Mouse (Mus musculus): ENCODE measurements around the gene Rbm20. TPM values are rescaled to one million over a fixed set of nuclear protein-coding genes. Genes with fewer than 3 reads are reported as not detected.

The Rbm20 gene
- polyA plus RNA-seq, 1 experiment, result 0.22 TPM

DNA sequence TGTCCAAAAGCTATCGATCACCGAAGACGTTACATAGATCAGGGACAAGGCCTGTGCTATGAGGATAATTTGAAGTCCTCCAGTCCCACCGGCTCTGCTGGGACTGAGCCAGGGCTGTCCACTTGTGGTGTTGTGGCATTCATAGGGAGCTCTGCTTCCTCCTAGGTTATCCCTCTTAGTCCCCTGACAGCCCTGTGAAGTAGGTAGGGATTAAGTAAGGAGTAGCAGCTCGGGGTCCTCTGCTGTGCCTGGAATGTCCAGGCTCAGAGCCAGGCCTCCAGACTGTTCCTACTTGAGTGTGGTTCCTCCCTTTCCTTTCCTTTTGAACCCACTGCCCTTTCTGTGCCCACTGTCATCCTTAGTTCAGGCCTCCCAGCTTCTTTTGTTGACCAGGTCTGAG, 10.5 kb downstream of the Rbm20 start:
- WGBS, result 90% methylated on average over 5 of the region's 5 CpGs
- H3K4me3 ChIP-seq (ENCODE audit: extremely low read depth, insufficient read depth, insufficient read length), result no peak overlapping the region
- TF ChIP-seq POLR2A (IDR thresholded peaks at IDR 0.05; ENCODE audit: low read depth, low read length) (no peak), CTCF (IDR thresholded peaks at IDR 0.05; ENCODE audit: extremely low read depth, insufficient read depth, insufficient read length, insufficient replicate concordance) (no peak)
- no peak overlapping the region for H3K27ac ChIP-seq (ENCODE audit: insufficient read depth, low read length)
- DNase-seq (ENCODE audit: low read depth in 1 of 2, low spot score in 2 of 2), result no peak
- H3K4me1 ChIP-seq (ENCODE audit: control insufficient read depth, insufficient read depth, insufficient read length), result no peaks in the 10 kb centered on the region
- H3K27me3 ChIP-seq (ENCODE audit: control insufficient read depth, insufficient read depth, low read length), result no peaks in the 10 kb centered on the region
- H3K36me3 ChIP-seq (ENCODE audit: control insufficient read depth, insufficient read depth, low read length), result no peaks in the 10 kb centered on the region

DNA sequence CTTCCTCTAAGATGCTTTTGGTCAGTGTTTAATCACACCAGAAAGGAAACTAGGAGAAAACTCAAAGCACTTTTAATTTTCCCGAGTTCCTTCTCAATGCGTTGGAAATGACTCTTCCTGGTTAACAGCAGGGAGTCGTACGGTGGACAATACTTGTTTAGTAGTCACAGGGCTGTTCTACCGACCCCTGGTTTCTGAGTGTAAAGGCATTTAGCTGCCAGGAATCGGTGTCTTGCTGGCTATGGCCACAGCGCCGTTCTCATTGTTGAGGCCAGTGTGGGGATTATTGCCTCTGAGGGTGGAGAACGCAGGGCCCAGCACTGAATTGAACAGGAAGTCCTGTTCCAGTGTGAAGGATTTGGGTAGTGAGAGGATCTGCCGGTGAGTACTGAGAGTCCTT, 13.7 kb downstream of the Rbm20 start:
- Histone ChIP-seq H3K36me3 (ENCODE audit: control insufficient read depth, insufficient read depth, low read length) (no peaks in the 10 kb centered on the region), H3K27me3 (ENCODE audit: control insufficient read depth, insufficient read depth, low read length) (no peaks in the 10 kb centered on the region), H3K4me3 (ENCODE audit: extremely low read depth, insufficient read depth, insufficient read length) (no peak overlapping the region), H3K27ac (ENCODE audit: insufficient read depth, low read length) (no peak overlapping the region), H3K4me1 (ENCODE audit: control insufficient read depth, insufficient read depth, insufficient read length) (no peaks in the 10 kb centered on the region)
- DNase-seq (ENCODE audit: low read depth in 1 of 2, low spot score in 2 of 2), result no peak
- 74% methylated on average over 10 of the region's 10 CpGs for WGBS
- TF ChIP-seq POLR2A (IDR thresholded peaks at IDR 0.05; ENCODE audit: low read depth, low read length) (no peak), CTCF (IDR thresholded peaks at IDR 0.05; ENCODE audit: extremely low read depth, insufficient read depth, insufficient read length, insufficient replicate concordance) (no peak)

DNA sequence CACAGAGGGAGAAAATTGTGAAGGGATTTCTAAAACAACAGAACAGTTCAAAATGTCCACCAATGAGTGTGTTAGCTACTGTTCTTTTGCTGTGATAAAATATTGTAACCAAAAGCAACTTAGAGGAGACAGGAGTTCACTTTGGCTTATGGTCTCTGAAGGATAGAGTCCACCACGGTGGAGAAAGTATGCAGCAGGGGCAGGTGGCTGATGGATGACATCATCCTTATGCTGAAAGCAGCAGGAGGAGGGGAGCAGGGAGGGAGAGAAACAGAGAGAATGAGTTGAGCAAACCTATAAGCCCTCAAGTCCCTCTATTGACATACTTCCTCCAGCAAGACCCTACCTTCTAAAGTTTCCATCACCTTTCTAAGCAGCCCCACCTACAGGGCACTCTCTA, 16.9 kb downstream of the Rbm20 start:
- TF ChIP-seq CTCF (IDR thresholded peaks at IDR 0.05; ENCODE audit: extremely low read depth, insufficient read depth, insufficient read length, insufficient replicate concordance) (no peak), POLR2A (IDR thresholded peaks at IDR 0.05; ENCODE audit: low read depth, low read length) (no peak)
- H3K27ac ChIP-seq (ENCODE audit: insufficient read depth, low read length), result no peak overlapping the region
- no peak overlapping the region for H3K4me3 ChIP-seq (ENCODE audit: extremely low read depth, insufficient read depth, insufficient read length)
- no peak for DNase-seq (ENCODE audit: low read depth in 1 of 2, low spot score in 2 of 2)
- no peaks in the 10 kb centered on the region for H3K4me1 ChIP-seq (ENCODE audit: control insufficient read depth, insufficient read depth, insufficient read length)
- H3K27me3 ChIP-seq (ENCODE audit: control insufficient read depth, insufficient read depth, low read length), result no peaks in the 10 kb centered on the region
- H3K36me3 ChIP-seq (ENCODE audit: control insufficient read depth, insufficient read depth, low read length), result no peaks in the 10 kb centered on the region
- 31% methylated on average over 1 of the region's 1 CpGs for WGBS

DNA sequence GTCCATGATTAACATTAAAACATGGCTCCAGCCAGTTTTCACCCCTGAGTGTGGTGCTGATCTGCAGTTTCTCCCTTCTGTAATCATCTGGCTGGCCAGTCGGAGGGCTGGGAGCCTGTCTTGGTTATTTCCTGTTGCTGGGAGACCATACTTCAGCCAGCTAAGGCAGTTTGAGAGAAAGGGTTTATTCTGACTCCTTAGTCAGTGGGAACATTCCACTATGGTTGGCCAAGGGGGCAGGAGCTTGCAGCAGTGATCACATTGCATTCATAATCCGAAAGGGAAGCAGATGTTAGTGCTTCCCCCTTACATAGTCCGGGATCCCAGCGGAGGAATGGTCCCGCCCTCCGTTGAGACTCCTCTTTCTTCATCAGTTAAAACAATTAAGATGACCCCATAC, 19.0 kb downstream of the Rbm20 start:
- Histone ChIP-seq H3K27me3 (ENCODE audit: control insufficient read depth, insufficient read depth, low read length) (no peaks in the 10 kb centered on the region), H3K27ac (ENCODE audit: insufficient read depth, low read length) (no peak overlapping the region), H3K4me1 (ENCODE audit: control insufficient read depth, insufficient read depth, insufficient read length) (no peaks in the 10 kb centered on the region), H3K36me3 (ENCODE audit: control insufficient read depth, insufficient read depth, low read length) (no peaks in the 10 kb centered on the region), H3K4me3 (ENCODE audit: extremely low read depth, insufficient read depth, insufficient read length) (no peak overlapping the region)
- DNase-seq (ENCODE audit: low read depth in 1 of 2, low spot score in 2 of 2), result no peak
- WGBS, result 81% methylated on average over 6 of the region's 6 CpGs
- no peak for TF ChIP-seq CTCF (IDR thresholded peaks at IDR 0.05; ENCODE audit: extremely low read depth, insufficient read depth, insufficient read length, insufficient replicate concordance)
- no peak for TF ChIP-seq POLR2A (IDR thresholded peaks at IDR 0.05; ENCODE audit: low read depth, low read length)

- Histone ChIP-seq H3K4me3 (ENCODE audit: extremely low read depth, insufficient read depth, insufficient read length) (no peak overlapping the region), H3K27me3 (ENCODE audit: control insufficient read depth, insufficient read depth, low read length) (no peaks in the 10 kb centered on the region), H3K36me3 (ENCODE audit: control insufficient read depth, insufficient read depth, low read length) (no peaks in the 10 kb centered on the region), H3K4me1 (ENCODE audit: control insufficient read depth, insufficient read depth, insufficient read length) (no peaks in the 10 kb centered on the region), H3K27ac (ENCODE audit: insufficient read depth, low read length) (no peak overlapping the region)
- WGBS, result 90% methylated on average over 3 of the region's 3 CpGs
- no peak for TF ChIP-seq POLR2A (IDR thresholded peaks at IDR 0.05; ENCODE audit: low read depth, low read length)
- no peak for TF ChIP-seq CTCF (IDR thresholded peaks at IDR 0.05; ENCODE audit: extremely low read depth, insufficient read depth, insufficient read length, insufficient replicate concordance)
- DNase-seq (ENCODE audit: low read depth in 1 of 2, low spot score in 2 of 2), result no peak
Measured at GRCm38 (mm10) chr19:53696655-53697054, 19.5 kb downstream of the Rbm20 start.

GRCm38 (mm10) chr19:53697376-53698126, 20.4 kb downstream of the Rbm20 start:
- no peak for DNase-seq (ENCODE audit: low read depth in 1 of 2, low spot score in 2 of 2)
- no peaks in the 10 kb centered on the region for H3K4me1 ChIP-seq (ENCODE audit: control insufficient read depth, insufficient read depth, insufficient read length)
- no peaks in the 10 kb centered on the region for H3K36me3 ChIP-seq (ENCODE audit: control insufficient read depth, insufficient read depth, low read length)
- H3K27ac ChIP-seq (ENCODE audit: insufficient read depth, low read length), result no peak overlapping the region
- no peak overlapping the region for H3K4me3 ChIP-seq (ENCODE audit: extremely low read depth, insufficient read depth, insufficient read length)
- TF ChIP-seq CTCF (IDR thresholded peaks at IDR 0.05; ENCODE audit: extremely low read depth, insufficient read depth, insufficient read length, insufficient replicate concordance), result no peak
- no peak for TF ChIP-seq POLR2A (IDR thresholded peaks at IDR 0.05; ENCODE audit: low read depth, low read length)
- no peaks in the 10 kb centered on the region for H3K27me3 ChIP-seq (ENCODE audit: control insufficient read depth, insufficient read depth, low read length)
- WGBS, result 86% methylated on average over 24 of the region's 24 CpGs

DNA sequence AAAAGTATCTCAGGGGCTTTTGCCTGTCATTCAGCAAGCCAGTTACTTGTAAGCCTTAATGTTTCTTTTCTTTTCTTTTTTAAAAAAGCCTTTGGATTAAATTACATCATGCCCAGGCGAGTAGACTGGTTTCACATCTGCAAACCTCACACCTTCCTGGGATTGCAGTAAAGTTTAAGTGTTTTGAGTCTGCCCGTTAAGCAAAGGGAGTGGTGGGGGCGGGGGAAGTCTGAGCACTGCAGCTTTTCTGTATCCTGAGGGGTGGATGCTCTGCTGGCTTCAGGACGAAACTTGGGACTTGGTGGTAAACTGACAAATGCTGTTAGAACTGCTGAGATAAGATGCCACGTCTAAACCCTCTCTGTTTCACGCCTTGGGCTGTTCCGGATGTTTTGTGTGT, 22.6 kb downstream of the Rbm20 start:
- WGBS, result 57% methylated on average over 7 of the region's 7 CpGs

More for the DNA sequence above, 22.6 kb downstream of the Rbm20 start:
- Histone ChIP-seq H3K4me3 (ENCODE audit: extremely low read depth, insufficient read depth, insufficient read length) (no peak overlapping the region), H3K27ac (ENCODE audit: insufficient read depth, low read length) (no peak overlapping the region), H3K27me3 (ENCODE audit: control insufficient read depth, insufficient read depth, low read length) (no peaks in the 10 kb centered on the region), H3K36me3 (ENCODE audit: control insufficient read depth, insufficient read depth, low read length) (no peaks in the 10 kb centered on the region), H3K4me1 (ENCODE audit: control insufficient read depth, insufficient read depth, insufficient read length) (no peaks in the 10 kb centered on the region)
- no peak for TF ChIP-seq CTCF (IDR thresholded peaks at IDR 0.05; ENCODE audit: extremely low read depth, insufficient read depth, insufficient read length, insufficient replicate concordance)
- no peak for TF ChIP-seq POLR2A (IDR thresholded peaks at IDR 0.05; ENCODE audit: low read depth, low read length)
- DNase-seq (ENCODE audit: low read depth in 1 of 2, low spot score in 2 of 2), result no peak
